Mouse (Mus musculus): Measurements from ENCODE around the gene Cped1. TPM values are rescaled to one million over a fixed set of nuclear protein-coding genes. Genes with fewer than 3 reads are reported as not detected.
"Not testable (repeated sequence)": the region's sequence is repeated elsewhere in the genome, so short reads cannot be mapped to it uniquely, and the experiment has no call there.

Gene Cped1
- total RNA-seq, 4 experiments from 2014 or later, result 49.0 to 62.4 (median 51.9) TPM

GRCm38 (mm10) chr6:22233517-22233916, 247.8 kb downstream of the Cped1 start:
- DNase-seq, result no peak

DNA sequence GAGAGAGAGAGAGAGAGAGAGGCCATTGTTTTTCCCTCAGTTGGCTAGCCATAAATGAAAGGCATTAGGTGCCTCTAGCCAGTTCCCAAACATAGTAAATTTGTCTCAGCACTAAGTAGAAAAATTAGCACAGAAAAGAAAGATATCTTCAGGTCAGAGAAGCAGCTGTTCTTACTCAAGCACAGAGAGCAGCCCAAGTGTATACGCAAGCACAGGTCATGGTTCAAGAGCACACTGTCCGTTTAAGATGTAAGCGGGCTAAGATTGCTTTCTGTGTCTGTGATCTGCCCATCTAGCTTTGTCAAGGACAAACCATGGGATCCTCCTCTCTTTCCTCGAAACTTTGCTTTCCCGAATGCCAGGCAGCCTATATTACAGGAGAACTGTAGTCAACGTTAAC, 249.4 kb downstream of the Cped1 start:
- DNase-seq, result no peak

- DNase-seq, result no peak
These were observed 257.6 kb downstream of the Cped1 start for GRCm38 (mm10) chr6:22243321-22243720.

- DNase-seq, result no peak
These were observed 261.0 kb downstream of the Cped1 start for GRCm38 (mm10) chr6:22246696-22247095.

GRCm38 (mm10) chr6:22258784-22259183, 273.1 kb downstream of the Cped1 start:
- no peak for DNase-seq

- no peak for DNase-seq
These were observed 276.8 kb downstream of the Cped1 start for GRCm38 (mm10) chr6:22262519-22262918.

GRCm38 (mm10) chr6:22264094-22264493, 278.4 kb downstream of the Cped1 start:
- DNase-seq, result not testable (repeated sequence)

- DNase-seq, result no peak
These were observed 280.3 kb downstream of the Cped1 start for GRCm38 (mm10) chr6:22266018-22266417.

DNA sequence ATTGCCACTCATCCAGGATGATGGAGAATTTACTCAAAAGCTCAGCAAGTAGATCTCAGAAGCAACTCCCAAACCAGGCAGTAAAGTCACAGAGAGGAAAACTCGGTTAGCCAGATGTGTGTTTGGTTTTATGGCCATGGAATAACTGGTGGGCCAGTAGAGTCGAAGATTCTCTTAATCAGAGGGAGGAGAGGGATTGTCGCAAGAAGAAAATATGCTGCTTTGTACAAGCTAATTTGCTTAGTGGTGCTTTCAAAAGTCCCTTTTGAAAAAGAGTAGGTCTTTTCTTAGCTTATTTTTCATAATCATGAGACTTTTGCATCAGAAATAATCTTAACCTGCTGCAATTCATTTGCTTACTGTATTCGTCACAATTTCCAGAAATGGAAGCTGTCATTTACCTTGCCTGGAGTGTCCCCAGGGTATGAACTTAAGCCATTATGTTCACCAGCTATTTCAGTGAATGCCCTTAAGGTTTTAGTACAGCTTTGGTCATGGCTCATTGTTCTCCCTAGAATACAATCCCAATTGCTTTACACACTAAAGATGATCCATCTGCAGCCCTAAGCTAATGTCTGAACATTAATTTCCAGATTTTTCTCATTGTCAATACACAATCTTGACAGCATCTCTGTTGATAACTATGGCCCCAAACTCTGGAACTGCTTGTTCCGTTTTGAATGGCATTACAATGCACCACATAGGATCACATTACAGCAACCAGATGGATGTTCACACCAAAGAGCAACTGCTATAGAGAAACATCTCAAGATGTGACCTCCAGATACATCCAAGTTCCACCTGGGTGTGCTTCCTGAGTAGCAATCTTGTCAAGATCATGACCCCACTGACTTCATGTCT, 282.3 kb downstream of the Cped1 start:
- DNase-seq, result no peak

GRCm38 (mm10) chr6:22268677-22269076, 283.0 kb downstream of the Cped1 start:
- no peak for DNase-seq

DNA sequence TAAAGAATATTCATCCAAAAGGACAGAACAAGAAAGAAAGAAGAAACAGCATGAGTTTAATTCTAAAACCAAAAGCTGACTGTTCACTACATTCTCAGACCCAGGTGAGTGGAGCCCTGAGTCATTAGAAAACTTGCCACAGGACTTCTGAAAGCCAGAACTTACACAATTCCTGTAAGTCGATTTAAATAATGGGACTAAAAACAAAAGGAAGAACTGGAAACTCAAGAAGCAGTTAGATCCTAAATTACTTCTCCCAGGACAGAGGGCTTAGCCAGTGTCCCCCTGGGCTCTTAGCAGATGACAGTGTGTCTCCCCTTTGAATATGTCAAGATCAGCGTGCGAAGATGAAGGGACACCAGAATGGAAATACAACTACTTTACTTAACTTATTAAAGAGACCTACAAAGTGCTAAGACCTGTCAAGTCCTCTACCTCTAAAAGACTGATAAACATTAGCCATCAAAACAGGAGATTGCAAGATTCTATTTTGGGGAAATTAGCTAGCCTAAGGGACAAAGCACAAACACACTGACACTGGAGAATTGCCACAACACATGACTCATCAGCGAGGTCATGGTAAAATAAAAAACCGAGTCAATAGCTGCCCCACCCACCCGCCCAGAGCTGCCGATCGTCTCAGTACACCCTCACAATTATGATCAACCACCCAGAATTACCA, 284.3 kb downstream of the Cped1 start:
- DNase-seq, result peak; percentile 45

DNA sequence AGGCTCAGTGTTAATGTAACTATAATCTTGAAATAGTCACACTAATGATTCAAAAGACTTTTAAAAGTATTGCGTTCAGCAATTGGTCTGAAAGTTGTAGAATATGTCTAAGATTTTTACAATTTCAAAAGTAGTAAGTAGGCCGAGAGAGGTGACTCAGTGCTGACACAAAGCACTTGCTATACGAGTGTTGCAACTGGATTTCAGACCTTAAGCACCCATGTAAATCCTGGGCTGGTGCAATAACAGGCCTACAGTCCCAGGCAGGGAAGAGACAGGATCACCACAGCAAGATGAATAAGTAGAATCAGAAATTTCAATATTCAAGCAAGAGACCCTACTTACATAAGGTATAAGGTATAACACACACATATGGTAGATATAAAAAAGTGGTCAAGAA, 292.2 kb downstream of the Cped1 start:
- peak; percentile 10 for DNase-seq

GRCm38 (mm10) chr6:22280217-22280861, 294.6 kb downstream of the Cped1 start:
- DNase-seq, result peak; percentile 45

DNA sequence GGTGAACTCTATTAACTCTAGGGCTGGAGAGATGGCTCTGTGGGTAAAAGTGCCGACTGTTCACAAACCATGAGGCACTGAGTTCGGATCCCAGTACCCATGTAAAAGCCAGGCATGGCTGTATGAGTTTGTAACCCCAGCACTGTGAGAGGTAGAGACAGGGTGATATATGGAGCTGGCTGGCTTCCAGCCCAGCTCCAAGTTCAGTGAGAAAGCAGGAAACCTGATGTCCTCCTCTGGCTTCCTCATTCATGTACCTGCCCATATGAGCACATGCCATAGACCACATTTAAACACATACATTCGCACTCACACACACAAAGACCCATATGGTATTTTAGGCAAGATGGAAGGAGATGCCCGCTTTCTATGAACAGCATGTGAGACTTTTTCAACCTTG, 296.7 kb downstream of the Cped1 start:
- no peak for DNase-seq

- DNase-seq, result no peak
These were observed 302.5 kb downstream of the Cped1 start, which contains the start of gene Wnt16 for GRCm38 (mm10) chr6:22288004-22288736. Gene Wnt16, plus strand, starts transcription at chr6:22288227.

DNA sequence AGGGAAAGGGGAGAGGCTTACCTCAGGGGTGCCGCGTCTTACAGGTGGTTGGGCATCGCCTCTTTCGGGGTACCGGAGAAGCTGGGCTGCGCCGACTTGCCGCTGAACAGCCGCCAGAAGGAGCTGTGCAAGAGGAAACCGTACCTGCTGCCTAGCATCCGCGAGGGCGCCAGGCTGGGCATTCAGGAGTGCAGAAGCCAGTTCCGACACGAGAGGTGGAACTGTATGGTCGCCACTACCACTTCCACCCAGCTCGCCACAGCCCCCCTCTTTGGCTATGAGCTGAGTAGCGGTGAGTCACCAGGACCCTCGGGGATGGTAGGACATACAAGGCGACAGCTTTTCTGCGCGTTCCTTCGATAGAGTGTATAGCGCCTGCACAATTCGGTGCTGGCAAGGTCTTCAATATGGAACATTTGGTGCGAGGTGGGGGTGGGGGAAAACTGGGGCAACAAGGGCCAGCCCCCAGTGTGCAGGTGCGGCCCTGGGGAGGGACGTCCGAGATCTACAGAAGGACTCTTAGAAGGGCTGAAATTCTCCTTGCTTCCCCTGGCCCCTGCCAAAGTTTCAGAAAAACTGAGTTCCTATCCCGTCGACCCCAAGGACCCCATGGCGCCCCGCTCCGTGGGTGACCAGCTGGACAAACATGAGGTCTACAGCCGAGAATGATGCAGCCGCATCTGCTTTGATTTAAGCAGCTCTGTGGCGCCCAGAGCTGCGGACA, 303.2 kb downstream of the Cped1 start:
- no peak for DNase-seq

DNA sequence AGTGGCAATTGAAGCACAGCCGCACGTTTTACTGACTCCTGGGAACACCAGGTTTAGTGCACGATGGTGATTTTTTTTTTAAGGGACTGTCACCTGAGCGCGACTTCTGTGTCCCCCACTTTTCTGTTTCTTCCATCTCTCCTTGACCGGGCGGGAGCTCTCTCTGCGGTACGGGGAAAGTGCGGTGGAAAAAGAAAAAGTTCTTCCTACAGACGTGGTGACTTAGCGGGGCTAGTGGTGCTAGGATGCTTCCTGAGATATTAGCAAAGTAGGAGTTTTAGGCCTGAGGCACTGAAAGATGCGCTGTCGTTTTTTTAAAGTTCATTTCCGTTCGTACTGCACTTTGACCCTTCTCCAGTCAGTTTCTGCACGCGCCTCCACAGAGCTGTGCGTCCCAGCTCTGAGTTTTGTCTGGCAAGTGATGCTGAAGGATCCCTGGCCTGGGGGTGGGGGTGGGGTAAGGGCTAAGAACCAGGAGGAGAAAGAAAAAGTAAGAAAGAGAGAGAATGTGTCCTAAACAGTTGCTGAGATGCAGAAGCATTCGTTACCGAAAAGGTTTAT, 303.8 kb downstream of the Cped1 start:
- DNase-seq, result no peak

- DNase-seq, result no peak
These were observed 305.1 kb downstream of the Cped1 start for GRCm38 (mm10) chr6:22290790-22291189.

DNA sequence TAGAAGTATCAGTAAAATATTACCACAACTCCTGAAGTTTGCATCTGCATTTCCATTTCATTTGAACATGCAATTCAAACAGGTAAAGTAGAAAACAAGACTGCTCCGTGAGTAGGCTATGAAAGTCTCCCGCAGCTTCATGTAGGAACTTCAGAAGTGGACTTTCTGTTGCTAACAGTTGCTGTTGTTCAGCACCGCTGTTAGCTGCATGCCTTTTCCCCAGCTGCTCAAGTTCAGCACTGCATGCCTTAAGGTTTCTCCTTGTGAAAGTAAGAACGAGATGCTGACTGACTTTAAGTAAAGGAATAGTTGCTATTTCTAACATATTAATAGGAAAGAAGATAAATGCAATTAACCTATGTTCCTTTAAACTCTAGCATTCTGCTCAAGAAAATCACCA, 306.3 kb downstream of the Cped1 start:
- no peak for DNase-seq

DNA sequence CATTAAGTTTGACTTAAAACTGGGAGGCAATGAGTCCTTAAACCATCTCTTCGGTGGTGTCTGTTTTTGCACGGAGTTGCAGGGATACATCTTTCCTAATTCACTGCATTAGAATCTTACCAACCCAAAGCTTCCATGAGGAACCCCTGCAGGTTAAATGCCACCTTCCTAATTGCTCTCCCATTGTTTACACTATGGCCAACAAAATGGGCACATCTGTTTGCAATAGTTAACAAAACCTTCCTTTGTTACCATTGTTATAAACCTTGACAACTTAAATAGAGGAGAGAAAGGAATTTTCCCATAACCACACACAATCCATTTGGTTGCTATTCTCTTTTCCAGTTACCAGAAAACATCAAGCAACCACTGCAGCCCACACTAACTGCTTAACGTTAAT, 308.2 kb downstream of the Cped1 start:
- no peak for DNase-seq

DNA sequence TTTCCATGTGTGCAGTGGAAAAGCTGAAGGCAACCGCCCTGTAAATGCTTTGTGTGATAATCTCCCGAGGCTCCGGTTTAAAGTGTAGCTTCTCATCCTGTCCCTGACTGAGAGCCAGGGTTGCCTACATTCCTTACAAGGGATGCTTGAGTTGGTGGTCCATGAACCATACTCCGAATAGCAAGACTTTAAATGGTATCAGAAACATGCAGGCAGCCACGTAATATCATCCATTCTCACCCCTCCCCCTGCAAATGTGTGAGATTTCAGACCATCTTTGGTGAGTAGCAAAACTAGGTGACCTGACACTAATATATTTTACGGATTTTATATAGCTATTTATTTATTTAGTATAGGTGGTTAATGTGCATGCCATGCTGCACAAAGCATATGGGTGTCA, 311.3 kb downstream of the Cped1 start:
- DNase-seq, result no peak

DNA sequence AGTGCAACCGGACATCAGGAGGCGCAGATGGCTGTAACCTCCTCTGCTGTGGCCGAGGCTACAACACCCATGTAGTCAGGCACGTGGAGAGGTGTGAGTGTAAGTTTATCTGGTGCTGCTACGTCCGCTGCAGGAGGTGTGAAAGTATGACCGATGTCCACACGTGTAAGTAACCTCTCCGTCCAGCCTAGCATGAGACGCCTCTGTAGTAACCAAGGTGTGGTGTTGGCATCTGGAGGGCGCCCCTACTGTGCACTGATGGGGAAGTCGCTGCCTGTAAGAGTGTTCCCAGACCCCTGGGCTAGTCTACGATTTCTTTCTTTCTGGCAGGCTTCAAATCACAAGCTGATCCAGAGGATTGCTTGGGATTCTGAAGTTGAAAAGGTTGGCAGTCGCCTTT, 312.3 kb downstream of the Cped1 start:
- no peak for DNase-seq

All from adrenal gland, adult 8-10 months (tissue).